Mouse (Mus musculus): ENCODE data around the gene Ankrd40.

Gene Ankrd40

DNA sequence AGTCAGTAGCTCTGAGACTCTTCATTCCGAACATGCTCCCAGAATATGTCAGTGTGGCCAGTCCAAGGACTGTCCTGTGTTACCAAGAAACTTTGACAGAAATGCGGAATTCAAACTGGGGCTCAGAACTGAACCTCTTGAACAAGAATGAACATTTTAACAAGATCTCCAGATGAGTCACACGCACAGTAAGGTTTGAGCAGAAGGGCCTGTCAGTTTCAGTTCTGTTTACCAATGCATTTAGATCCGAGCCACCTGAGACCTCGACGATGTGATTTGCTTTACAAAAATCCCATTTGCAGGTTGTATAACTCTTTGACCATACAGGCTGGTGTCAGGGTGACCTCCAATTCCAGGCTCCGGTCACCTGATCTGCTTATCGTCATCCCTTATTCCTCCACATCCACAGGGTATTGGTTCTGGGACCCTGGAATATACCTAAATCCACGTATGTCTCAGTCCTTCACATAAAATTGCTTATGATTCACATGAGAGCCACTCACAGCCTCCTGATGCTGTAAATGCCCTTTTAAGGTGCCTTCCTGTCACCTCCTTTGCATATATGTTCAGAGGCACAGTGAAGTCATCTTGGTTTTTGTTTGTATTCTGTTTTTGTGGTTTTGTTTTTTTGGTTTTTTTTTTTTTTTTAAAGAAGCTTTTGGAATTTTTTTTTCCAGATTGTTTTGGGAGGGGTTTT lies 27.9 kb downstream of the Ankrd40 start:
- DNase-seq (ENCODE audit: low read depth), result no peak

DNA sequence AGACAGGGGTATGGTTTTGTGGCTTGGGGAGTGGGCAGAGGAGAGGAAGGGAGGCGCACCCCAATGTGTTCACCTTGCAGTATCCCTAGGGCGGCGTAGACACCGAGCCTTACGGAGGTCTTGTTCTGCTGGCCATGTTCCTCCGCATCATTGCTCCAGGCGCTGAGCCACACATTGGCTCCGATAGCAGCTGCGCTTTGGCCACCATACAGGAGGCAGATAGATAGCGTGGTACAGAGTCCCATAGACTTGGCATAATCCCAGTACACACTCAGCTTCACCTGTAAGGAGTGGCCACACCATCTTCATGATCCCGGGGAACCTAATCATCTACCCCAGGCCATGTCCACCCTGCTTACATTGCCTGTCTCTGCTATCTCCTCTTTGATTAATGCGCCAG lies 31.4 kb downstream of the Ankrd40 start:
- DNase-seq (ENCODE audit: low read depth), result no peak

DNA sequence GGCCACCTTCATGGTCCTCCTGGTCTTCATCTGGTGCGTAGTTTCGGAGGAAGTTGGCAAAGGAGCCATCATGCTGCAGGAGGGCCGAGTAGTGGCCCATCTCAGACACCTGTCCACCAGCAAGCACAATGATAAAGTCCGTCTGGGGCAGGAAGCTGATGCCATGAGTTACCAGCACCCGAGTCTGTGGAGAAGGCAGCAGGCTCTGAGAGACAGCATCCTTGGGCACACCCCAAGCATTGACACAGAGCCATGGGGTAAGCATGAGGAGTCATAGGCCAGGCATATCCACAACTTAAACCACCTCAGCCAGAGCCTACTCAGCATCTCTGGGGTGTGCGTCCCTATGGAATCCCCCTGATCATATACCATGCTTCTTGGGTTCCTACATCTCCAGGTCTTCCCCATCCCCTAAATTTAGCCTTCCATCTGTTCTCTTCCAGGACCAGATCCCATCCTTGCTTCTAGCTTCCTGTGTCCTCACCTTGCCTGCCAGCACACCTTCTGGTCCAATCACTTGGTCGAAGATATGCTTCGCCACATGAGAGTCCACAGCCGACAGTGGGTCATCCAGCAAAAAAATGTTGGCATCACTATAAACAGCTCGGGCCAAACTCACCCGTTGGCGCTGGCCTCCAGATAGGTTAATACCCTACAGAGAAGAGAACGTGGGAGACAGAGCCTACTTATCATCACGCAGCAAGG lies 33.5 kb downstream of the Ankrd40 start:
- DNase-seq (ENCODE audit: low read depth), result no peak

DNA sequence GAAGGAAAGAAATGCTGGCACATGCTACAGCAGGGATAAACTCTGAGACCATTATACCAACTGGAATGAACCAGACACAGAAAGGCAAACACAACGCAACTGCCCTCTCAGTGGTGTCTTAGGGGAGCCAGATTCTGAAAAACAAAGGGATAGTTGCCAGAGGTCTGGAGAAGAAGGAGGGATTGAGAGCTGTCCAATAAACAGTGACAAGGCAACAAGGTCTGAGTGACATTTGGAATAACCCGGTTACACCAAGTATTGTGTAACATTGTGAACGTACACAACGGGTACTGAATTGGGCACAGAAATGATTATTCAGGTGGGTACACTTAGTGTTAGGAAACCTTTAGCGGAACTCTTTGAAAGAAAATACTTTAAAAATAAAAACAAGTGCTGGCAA lies 34.3 kb downstream of the Ankrd40 start:
- DNase-seq (ENCODE audit: low read depth), result no peak

DNA sequence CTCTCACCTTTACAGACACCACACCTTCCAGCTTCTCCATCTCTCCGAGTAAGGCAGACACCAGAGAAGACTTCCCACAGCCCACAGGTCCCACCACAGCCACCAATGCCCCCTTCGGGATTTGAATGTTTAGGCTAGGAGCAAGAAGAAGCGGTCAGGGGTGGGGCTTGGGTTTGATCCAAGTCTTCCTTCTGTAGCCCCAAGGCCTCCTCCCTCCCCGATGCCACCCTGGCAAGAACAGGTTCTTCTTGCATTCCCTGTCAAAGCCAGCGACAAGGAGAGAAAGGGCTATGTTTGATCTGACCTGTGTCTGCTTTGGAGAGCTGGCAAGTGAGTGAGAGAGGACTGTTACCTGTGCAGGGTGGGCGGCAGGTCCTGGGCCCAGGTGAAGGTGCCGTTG lies 35.9 kb downstream of the Ankrd40 start:
- no peak for DNase-seq (ENCODE audit: low read depth)

DNA sequence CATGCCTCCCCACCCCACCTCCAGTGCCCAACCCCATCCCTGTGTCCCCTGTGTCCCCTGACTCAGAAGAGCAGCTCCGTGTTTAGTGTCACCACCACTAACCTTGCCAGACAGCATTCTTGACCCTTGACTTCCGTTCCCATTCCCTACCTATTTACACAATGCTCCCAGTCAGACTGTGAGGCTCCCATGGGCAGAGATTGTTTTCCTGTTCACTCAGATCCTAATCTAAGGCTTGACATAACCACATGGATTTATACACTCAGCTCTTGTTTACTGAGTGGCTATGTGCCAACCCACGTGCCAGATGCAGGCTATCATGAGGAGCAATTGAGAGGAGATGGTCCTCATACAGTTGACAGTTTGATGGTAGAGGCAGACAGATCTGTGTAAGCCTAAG lies 37.5 kb downstream of the Ankrd40 start:
- no peak for DNase-seq (ENCODE audit: low read depth)

DNA sequence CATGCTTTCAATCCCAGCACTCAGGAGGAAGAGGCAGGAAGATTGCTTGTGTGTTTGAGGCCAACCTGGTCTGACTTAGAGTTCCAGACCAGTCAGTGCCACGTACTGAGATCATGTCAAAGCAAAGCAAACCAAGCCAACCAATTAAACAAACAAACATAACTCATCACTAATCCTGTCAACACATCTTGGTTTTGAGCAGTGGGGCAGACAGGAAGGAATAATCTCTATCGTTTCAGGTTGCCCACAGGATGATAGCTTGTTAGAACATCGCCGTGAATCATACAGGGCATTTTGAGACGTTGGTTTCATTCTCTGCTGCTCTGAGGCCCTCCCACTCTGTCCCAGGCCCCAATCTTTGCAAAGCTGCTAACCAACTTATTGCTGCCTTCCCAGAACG lies 42.2 kb downstream of the Ankrd40 start:
- no peak for DNase-seq (ENCODE audit: low read depth)

DNA sequence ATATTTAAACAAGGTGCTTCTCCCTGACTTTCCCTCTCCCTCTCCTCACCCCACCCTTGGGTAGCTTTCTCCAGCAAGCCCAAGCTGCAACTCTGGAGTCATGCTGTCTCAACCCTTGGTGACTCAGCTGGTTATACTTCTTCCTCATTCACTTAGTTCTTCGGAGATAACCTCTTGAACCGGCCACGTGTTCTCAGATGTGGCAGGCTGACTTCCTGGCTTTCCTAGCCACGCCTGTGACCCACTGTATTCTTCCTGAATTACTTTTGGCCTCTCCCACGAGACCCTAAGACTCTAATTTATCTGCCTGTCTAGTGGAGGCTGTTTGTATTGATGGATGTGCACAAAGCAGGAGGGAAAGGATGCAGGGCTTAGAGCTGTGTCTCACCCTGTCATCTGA lies 43.0 kb downstream of the Ankrd40 start:
- no peak for DNase-seq (ENCODE audit: low read depth)

DNA sequence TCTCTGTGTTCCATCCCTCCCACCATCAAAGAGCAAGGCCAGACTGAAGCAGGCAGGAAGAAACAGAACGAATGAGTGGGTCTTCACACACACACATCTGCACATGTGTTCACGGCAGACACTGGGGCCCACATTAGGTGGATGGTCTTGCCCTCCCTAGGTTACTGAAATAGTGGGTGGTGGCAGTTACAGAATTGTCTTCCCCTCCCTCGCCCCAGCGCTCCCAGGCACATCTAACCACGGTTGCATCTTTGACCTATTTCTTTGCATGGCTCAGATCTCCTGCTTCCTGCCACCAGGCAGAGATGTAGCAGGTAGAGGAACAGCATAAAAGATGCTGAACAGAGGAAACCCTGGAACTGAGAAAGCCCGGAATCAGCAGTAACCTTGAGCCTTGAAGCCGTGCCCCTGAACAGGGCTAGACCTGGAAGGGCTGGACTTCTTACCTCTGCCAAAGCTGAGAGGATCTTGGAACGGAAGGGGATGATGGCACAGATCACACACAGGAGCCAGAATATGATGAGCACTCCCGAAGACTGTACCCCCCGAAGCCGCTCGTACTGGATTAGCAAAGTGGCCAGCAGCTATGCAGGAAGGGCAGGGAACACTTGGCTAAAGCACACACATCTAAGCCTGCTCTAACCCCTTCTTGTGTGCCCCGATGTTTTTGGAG lies 46.6 kb downstream of the Ankrd40 start:
- DNase-seq (ENCODE audit: low read depth), result no peak

DNA sequence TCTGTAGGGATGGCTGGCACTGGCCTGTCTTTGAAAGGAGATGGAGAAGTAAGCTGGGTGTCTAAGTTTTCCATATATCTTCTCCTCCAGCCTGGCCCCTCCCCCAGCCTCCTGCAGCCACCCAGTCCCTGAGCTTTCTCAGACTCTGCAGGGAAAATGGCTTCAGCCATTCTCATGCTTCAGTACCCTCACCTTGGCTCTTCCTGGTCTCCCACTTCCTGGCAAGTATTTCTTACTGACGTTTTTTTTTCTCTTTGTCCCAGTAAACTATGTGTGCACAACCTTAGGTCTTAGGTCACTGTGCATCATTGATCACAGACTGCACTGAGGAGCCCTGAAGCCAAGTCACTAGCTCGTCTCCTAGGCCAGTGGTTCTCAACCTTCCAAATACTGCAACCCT lies 51.3 kb downstream of the Ankrd40 start:
- no peak for DNase-seq (ENCODE audit: low read depth)

DNA sequence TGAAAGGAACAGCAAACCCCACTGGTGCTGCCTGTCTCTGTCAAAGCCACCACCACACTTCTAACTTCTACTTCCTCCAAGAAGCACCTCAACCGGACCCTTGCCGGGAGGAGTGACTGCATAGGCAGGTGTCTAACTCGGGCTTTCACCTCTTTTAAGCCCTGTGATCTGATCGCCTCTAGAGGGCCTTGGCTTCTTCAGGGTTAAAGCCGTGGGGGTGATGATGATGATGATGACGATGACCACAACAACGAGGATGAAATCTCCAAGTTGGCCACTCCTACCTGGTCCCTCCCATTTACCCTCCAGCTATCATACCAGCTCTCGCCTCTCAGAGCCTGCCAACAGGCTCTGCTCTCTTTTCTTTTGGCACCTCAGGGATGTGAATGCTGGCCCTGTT lies 51.9 kb downstream of the Ankrd40 start:
- DNase-seq (ENCODE audit: low read depth), result no peak

DNA sequence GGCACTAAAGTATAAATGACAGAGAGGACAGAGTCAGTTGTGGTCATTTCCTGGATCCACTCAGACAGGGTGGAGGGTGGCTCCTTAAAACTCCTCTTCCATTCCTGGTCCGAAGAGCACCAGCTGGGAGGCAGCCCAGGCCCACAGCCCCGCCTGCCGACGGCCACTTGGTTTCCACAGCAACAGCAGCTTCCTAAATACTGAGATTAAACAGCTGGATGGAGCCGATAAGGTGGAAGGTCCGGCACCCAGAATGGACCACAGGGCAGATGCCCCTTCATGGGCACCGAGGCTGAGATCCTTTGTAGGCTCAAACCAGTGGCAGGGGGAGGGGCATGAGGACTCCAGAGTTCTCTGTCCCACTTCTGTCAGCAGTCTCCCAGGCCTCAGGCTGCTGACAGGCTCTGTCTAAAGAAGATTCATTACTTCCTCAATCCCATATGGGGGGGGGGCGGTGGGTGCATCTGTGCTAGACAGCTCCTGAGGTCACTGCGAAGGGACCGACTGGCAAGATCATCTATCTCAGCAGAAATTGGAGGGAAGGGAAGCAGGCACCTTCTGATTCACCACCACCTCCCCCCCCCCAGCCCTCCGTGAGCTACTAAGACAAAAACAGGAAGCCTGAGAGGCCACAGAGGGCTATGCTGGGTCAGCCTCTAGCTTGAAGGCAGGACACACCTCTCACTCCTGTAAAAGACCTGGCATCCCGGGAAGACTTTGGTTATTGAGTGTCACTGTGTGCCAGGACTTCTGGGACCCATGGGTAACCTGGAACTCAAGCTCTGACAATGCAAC lies 58.4 kb downstream of the Ankrd40 start:
- DNase-seq (ENCODE audit: low read depth), result no peak

DNA sequence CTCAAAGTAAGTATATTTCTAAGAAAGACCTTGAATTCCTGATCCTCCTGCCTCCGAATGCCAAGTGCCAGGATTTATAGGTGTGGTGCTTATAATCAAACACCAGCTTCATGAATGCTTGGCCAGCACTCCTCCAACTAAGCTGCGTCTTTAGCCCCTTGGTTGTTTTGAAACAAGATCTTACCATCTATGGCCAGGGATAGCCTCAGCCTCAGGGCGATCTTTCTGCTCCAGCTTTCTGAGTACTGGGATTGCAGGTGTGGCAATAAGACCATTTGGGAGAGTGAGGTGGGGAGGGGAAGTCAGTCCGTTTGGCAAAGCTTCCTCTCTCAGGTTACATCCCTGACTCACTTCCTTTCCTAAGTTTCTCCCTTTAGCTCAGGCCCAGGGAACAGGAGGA lies 60.0 kb downstream of the Ankrd40 start:
- no peak for DNase-seq (ENCODE audit: low read depth)

DNA sequence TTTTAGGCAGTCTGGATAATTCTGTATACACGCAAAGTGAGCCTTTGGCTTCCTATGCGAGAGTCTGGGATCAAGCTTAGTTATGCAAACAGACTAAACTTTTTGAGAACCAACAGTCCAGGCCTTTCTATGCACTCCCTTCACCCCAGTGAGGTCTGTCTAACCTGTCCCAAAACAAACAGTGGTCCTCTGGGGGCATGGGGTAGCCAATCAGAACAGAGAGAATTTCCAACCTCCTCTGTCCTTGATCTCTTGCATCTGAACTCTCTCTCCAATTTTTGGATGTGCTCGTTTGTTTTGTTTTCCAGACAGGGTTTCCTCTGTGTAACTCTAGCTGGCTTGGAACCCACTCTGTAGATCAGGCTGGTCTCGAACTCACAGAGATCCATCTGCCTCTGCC lies 61.2 kb downstream of the Ankrd40 start:
- DNase-seq (ENCODE audit: low read depth), result no peak

DNA sequence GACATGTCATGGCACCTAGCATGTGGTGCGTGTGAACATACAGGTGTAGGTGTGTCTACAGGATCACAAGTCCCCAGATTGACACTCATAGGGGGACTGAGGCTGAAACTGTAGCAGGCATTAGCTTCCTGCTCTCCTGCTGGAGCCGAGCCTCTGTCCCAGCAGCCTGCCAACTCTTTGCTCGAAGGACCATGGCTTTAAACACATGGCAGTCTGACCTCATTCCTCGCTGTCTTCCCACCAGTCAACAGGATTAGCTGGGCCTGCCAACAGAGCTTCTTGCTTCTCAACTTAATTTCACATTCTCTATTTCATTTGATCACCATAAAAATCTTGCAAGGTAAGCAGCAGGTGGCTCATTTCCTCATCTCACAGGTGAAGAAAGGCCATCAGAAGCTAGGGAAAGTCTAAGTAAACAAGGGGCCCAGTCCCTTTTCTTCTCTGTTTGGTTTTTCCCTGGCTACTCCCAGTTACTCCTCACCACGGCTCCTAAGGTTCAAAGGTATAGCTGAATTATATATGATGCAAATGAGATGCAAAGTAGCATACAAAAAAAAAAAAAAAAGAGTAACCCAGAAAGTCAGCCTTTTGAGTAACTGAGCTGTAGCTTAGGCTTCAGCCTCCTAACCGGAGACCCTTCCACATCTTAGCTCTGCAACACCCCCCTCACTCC lies 62.1 kb downstream of the Ankrd40 start:
- DNase-seq (ENCODE audit: low read depth), result no peak

DNA sequence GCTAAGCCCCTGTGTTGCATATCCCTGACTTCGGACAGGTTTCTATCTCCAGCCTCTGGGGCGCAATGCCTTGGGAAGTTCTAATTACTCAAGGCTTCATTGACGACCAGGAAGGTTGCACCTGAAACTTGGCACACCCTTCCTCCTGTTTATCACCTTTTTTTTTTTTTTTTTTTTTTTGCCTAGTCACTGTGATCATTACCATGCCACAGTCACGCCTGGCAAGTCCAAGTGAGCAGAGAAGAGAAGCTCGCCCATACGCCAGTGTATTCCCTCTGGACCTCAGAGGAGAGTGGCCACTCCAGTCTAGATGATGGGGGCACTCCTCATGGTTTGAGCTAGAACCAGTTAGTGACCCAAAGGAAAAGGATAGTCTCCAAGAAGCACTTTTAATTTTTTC lies 63.0 kb downstream of the Ankrd40 start:
- DNase-seq (ENCODE audit: low read depth), result no peak

All from fibroblast of lung, adult 2 months (primary cell).